Mouse (Mus musculus): ENCODE data around the gene Lpar2. TPM values are rescaled to one million over a fixed set of nuclear protein-coding genes. Genes with fewer than 3 reads are reported as not detected.

Lpar2 gene
- polyA plus RNA-seq, 1 experiment from 2014 or later, result 0.70 TPM

DNA sequence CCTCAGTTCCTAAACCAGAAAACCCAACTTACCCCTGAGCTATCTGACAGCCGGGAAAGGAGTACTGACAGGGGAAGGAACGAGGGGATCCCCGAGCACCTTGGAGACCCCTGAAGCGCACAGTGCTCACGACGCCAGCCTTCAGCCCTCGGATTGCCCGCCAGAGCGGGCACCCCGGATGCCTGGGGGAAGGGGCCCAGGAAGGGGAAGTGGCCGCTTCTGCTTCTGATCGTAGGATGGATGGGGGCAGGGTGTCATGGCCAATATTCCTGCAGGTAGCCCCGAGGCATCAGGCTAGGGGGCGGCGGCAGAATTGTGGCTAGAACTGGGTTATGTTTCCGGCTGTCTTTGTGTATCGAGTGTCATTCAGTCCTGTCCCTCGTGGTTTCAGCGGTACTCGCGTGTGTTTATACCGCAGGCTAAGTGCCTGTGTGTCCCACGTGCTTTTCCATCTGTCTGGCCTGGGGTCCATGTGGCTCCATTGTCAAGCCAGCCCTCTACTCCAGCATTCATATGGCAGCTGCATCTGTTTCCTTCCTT lies 13.3 kb upstream of the Lpar2 start:
- Histone ChIP-seq H3K9me3 (replicated peaks) (no peaks in the 10 kb centered on the region), H3K36me3 (peaks cover 57% of the 10 kb centered on the region), H3K9ac (peak overlapping the region; percentile 62), H3K4me3 (peak overlapping the region; percentile 44), H3K27me3 (no peaks in the 10 kb centered on the region), H3K4me1 (peaks cover 13% of the 10 kb centered on the region), H3K4me2 (replicated peaks) (peak overlapping the region; percentile 67), H3K27ac (peak overlapping the region; percentile 45)
- ATAC-seq (ENCODE audit: low FRiP score), result peak; percentile 74
- WGBS, result 1% methylated on average over 23 of the region's 23 CpGs

DNA sequence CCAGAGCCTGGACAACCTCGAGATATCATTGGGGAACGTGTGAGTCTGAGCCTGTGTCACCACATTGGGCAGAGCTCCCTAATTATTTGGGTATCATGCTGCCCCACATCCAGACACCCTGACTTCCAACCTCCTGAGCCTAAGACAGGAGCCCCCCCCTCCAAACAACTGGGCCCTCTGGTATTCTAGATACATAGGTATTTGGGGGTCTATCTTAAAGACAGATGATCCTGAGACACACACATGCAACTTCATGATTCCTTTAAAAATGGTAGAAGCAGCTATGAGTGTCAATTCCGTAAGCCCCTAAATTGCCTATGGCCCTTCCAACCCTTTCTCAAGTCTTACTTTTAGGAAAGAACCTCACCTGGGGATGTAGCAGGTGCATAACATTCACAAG lies 12.4 kb upstream of the Lpar2 start:
- Histone ChIP-seq H3K36me3 (peaks cover 58% of the 10 kb centered on the region), H3K4me3 (peak overlapping the region; percentile 44; the same call in 1 of the 2 replicates), H3K9ac (peak overlapping the region; percentile 35; the same call in 1 of the 2 replicates), H3K9me3 (replicated peaks) (no peaks in the 10 kb centered on the region; the same call in 1 of the 2 replicates), H3K4me1 (peaks cover 13% of the 10 kb centered on the region), H3K27me3 (no peaks in the 10 kb centered on the region), H3K27ac (no peak overlapping the region), H3K4me2 (replicated peaks) (peak overlapping the region; percentile 67)
- no peak for ATAC-seq (ENCODE audit: low FRiP score)
- WGBS, result 68% methylated on average over 3 of the region's 3 CpGs

DNA sequence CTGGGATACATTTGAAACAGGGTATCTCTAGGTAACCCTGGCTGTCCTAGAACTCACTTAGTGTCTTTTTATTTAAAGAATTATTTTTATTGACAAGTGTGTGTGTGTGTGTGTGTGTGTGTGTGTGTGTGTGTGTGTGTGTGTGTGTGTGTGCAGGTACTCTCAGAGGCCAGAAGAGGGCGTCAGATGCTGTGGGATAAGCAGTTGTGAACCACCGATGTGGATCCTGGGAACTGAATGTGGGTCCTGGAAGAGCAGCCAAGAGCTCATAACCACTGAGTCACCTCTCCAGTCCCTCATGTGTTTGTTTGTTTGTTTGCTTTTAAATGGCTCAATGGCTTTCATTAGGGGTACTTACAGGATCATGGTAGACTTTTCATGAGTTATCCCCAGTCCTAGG lies 7.3 kb upstream of the Lpar2 start:
- 100% methylated on average over 2 of the region's 2 CpGs for WGBS
- no peaks in the 10 kb centered on the region for H3K27me3 ChIP-seq

DNA sequence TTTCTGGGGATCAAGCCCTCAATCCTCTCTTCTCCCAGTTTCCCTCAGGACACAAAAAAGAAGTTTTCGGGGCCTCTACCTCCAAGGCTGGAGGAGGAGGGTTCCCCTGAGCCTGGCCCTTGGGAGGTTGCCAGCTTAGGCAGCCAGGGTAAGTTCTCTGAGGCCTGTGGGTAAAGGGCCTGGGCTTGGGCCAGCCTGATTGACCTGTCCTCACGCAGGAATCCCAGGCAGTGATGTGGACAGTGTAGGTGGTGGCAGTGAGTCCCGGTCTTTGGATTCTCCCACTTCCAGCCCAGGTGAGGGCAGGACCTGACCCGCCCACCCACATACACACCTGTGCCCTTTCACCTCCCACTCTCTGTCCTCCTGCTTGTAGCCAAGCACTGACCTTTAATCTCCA lies 6.8 kb upstream of the Lpar2 start:
- ATAC-seq (ENCODE audit: low FRiP score), result no peak
- H3K4me1 ChIP-seq, result no peaks in the 10 kb centered on the region
- peaks cover 65% of the 10 kb centered on the region for H3K36me3 ChIP-seq
- no peak overlapping the region for H3K9ac ChIP-seq
- no peaks in the 10 kb centered on the region; the same call in 1 of the 2 replicates for H3K9me3 ChIP-seq (replicated peaks)
- no peak overlapping the region for H3K4me2 ChIP-seq (replicated peaks)
- no peak overlapping the region for H3K4me3 ChIP-seq
- no peaks in the 10 kb centered on the region for H3K27me3 ChIP-seq
- WGBS, result 97% methylated on average over 4 of the region's 4 CpGs
- no peak overlapping the region for H3K27ac ChIP-seq

More for the DNA sequence above, 7.3 kb upstream of the Lpar2 start:
- Histone ChIP-seq H3K9me3 (replicated peaks) (no peaks in the 10 kb centered on the region; the same call in 1 of the 2 replicates), H3K9ac (no peak overlapping the region), H3K36me3 (peaks cover 65% of the 10 kb centered on the region), H3K4me2 (replicated peaks) (no peak overlapping the region), H3K4me1 (no peaks in the 10 kb centered on the region), H3K27ac (no peak overlapping the region), H3K4me3 (no peak overlapping the region)
- no peak for ATAC-seq (ENCODE audit: low FRiP score)

DNA sequence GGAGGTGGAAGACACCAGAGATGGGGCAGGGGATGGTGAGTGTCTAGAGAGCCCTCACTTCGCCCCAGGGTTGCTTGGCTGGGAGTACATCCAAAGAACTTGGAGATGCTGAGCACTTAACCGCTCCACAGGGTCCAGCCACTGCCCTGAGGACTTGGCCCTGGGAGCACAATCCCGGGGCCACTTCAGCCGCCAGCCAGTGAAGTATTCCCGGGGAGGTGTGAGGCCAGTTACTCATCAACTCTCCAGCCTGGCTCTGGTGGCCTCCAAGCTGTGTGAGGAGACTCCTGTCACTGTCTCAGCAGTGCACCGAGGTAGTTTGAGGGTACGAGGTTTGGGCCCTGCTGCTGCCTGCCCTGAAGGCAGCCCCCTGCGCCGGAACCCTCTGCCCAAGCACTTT lies 1.8 kb upstream of the Lpar2 start:
- no peak overlapping the region for H3K4me3 ChIP-seq
- H3K9ac ChIP-seq, result no peak overlapping the region
- no peaks in the 10 kb centered on the region for H3K9me3 ChIP-seq (replicated peaks)
- ATAC-seq (ENCODE audit: low FRiP score), result no peak
- WGBS, result 83% methylated on average over 9 of the region's 9 CpGs
- peaks cover 32% of the 10 kb centered on the region for H3K4me1 ChIP-seq
- H3K36me3 ChIP-seq, result peaks cover 44% of the 10 kb centered on the region
- no peak overlapping the region for H3K4me2 ChIP-seq (replicated peaks)
- no peaks in the 10 kb centered on the region for H3K27me3 ChIP-seq
- H3K27ac ChIP-seq, result no peak overlapping the region

DNA sequence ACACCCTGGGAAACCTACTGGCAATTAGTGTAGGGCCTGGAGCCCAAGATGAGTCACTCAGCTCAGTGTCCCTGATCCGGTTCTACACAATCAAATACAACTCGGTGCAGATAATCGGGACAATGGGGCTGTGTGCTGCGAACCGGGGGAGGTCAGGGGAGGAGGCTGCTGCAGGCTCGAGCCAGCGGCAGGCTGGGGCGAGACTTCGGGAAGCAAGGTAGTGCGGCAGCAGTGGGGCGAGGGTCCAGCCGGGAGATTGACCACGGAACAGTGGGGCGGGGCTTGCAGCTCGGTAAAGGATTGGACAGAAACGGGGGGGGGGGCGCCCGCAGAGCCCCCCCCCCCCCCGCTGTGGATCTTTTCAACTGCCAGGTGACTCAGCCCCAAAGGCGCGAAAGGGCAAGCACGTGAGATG lies 251 bp upstream of the Lpar2 start:
- H3K4me2 ChIP-seq (replicated peaks), result peak overlapping the region; percentile 79
- peaks cover 32% of the 10 kb centered on the region for H3K4me1 ChIP-seq
- H3K27ac ChIP-seq, result peak overlapping the region; percentile 58
- H3K27me3 ChIP-seq, result no peaks in the 10 kb centered on the region
- peak overlapping the region; percentile 45 for H3K4me3 ChIP-seq
- peak overlapping the region; percentile 58 for H3K9ac ChIP-seq
- H3K36me3 ChIP-seq, result peaks cover 43% of the 10 kb centered on the region
- WGBS, result under 1% methylated on average over 11 of the region's 22 CpGs
- H3K9me3 ChIP-seq (replicated peaks), result no peaks in the 10 kb centered on the region
- ATAC-seq (ENCODE audit: low FRiP score), result peak; percentile 71

DNA sequence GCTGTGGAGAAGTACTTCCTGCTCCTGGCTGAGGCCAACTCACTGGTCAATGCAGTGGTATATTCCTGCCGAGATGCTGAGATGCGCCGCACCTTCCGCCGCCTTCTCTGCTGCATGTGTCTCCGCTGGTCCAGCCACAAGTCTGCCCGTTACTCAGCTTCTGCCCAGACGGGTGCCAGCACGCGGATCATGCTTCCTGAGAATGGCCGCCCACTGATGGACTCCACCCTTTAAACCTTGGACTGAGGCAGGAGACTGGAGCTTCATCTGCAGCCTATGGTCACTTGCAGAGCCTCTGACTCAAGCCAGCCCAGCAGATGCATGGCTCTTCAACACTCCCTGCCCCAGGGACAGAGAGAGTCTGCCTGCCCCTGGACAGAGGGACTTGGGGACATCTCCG lies 4.1 kb downstream of the Lpar2 start:
- Histone ChIP-seq H3K27me3 (no peaks in the 10 kb centered on the region), H3K4me3 (no peak overlapping the region), H3K4me1 (peaks cover 32% of the 10 kb centered on the region), H3K36me3 (peaks cover 39% of the 10 kb centered on the region), H3K4me2 (replicated peaks) (no peak overlapping the region), H3K9me3 (replicated peaks) (no peaks in the 10 kb centered on the region), H3K9ac (no peak overlapping the region), H3K27ac (no peak overlapping the region)
- 94% methylated on average over 12 of the region's 12 CpGs for WGBS
- no peak for ATAC-seq (ENCODE audit: low FRiP score)

DNA sequence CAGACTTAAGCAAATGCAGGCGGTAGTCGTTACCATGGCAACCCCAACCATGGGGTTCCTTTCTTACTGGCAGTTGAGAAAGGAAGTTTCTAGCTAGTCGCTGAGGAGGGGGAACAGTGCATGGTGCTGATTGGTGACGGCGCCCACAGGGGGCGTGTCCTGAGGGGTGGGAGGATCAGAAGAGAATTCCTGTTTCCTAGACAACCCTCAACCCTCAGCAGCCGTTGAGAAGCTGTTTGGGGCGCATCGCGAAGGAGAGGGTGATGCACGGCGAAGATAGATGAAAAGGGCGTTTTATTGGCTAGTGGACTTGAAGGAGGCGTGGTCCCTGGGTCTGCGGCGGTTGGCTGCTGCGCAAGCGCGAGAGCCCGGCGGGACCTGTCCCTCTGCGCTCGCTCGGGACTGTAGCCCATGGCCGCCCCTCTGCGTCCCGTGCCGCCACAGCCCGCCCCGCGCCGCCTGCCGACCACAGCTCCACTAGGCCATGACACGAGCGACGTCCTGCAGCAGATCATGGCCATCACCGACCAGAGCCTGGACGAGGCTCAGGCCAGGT lies 10.1 kb downstream of the Lpar2 start, which contains the start of gene Pbx4:
Pbx4 (plus strand) TSS at position 194 of the 556 bp plus-strand sequence.
- H3K9me3 ChIP-seq (replicated peaks), result no peaks in the 10 kb centered on the region
- H3K27me3 ChIP-seq, result no peaks in the 10 kb centered on the region
- H3K4me2 ChIP-seq (replicated peaks), result peak within 1 kb of the TSS; percentile 84
- peak within 1 kb of the TSS; percentile 67 for H3K4me3 ChIP-seq
- ATAC-seq (ENCODE audit: low FRiP score), result peak; percentile 99
- H3K9ac ChIP-seq, result peak within 1 kb of the TSS; percentile 84
- peaks cover 21% of the 10 kb centered on the region for H3K4me1 ChIP-seq
- peak within 1 kb of the TSS; percentile 91 for H3K27ac ChIP-seq
- H3K36me3 ChIP-seq, result peaks cover 13% of the 10 kb centered on the region; the same call in 1 of the 2 replicates
- under 1% methylated on average over 38 of the region's 38 CpGs for WGBS

DNA sequence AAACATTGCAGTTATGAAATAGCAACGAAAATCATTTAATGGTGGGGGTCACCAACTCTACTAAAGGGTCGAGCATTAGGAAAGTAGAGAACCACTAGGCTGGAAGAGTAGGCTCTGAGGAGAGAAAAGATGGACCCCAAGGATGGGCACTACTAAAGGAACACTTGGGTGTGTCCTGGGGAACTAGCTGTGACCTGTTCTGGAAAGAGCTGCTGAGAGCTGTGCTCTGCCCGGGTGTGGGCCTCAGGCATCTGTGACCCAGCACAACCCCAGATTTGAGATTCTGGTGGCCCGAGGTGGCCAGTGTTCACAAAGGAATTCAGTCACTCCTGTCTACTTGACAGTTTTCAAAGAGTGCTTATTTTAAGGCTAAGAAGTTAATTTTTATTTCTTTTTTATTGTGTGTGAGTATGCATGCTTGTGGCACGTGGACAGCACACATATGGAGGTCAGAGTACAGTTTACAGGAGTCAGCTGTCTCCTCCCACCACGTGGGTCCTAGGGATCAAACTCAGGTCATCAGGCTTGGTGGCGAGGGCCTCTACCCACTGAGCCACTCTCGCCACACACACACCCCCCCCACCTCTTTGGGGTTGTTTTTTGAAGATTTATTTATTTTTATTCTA lies 14.9 kb downstream of the Lpar2 start:
- WGBS, result 79% methylated on average over 8 of the region's 8 CpGs
- H3K9me3 ChIP-seq (replicated peaks), result no peaks in the 10 kb centered on the region
- H3K36me3 ChIP-seq, result peaks cover 13% of the 10 kb centered on the region; the same call in 1 of the 2 replicates
- no peak overlapping the region for H3K27ac ChIP-seq
- H3K4me2 ChIP-seq (replicated peaks), result no peak overlapping the region
- ATAC-seq (ENCODE audit: low FRiP score), result no peak
- H3K9ac ChIP-seq, result no peak overlapping the region
- peaks cover 16% of the 10 kb centered on the region for H3K4me1 ChIP-seq
- no peak overlapping the region for H3K4me3 ChIP-seq
- H3K27me3 ChIP-seq, result no peaks in the 10 kb centered on the region

DNA sequence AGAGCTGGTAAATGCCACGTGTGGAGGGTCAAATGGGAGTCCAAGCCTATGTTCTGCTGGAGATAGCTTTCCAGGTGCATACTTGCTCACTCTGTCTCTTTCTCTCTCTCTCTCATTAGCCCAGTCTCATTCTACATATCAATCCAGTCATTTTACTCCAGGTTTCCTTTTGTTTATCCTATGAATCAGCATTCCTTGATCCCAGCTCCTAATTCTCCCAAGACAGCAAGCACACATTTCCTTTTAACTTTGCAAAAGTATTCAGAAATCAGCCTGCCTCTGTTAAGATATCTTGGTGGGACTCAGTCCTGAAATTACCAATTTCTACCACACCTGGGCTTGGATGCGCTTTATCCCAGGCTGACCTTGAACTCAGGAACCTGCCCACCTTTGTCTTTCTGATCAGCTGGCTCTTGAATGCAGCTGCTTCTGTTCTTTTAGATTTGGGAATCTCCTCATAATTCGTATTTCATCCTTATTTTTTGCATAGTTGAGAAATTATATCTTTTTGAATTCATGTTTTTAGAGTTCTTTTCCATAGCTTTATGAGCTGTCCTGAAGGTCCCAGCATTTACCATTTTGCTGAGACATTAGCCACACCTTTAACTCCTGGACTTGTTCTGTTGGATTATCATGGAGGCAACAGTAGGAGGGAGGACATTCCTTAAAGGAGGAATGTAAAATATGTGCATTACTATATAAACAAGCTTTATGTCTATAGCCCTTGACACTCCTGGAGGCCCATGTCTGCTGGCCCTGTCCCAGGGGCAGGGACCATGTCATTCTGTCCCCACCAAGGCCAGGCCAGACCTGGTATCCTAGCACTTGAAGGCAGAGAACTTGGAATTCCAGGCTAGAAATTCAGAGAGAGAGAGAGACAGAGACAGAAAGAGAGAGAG lies 25.2 kb downstream of the Lpar2 start:
- 74% methylated on average over 3 of the region's 3 CpGs for WGBS
- no peaks in the 10 kb centered on the region for H3K9me3 ChIP-seq (replicated peaks)

DNA sequence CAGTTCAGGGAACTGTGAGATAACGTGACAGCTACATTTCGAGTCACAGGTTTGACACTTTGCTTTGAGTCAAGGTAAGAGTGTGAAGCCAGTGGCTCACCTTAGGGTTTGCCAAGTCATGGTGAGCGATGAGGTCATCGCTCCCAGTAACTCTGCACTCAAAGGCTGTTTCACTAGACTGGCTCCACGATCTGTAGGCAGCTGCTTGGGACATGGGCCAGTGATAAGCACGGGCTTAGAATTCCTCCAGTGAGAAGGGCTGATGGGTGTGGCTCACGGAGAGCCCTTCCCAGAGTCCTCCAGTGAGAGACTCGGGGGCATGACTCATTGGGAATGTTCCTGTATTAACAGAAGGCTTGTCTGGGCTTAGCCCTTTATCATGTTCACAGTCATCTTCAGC lies 26.7 kb downstream of the Lpar2 start:
- peaks cover 15% of the 10 kb centered on the region for H3K36me3 ChIP-seq
- no peak overlapping the region for H3K9ac ChIP-seq
- no peak for ATAC-seq (ENCODE audit: low FRiP score)
- no peak overlapping the region for H3K27ac ChIP-seq
- H3K4me2 ChIP-seq (replicated peaks), result no peak overlapping the region
- no peaks in the 10 kb centered on the region for H3K27me3 ChIP-seq
- no peaks in the 10 kb centered on the region for H3K4me1 ChIP-seq
- WGBS, result 89% methylated on average over 8 of the region's 8 CpGs
- H3K9me3 ChIP-seq (replicated peaks), result no peaks in the 10 kb centered on the region
- H3K4me3 ChIP-seq, result no peak overlapping the region

More for the DNA sequence above, 25.2 kb downstream of the Lpar2 start:
- Histone ChIP-seq H3K27ac (no peak overlapping the region), H3K36me3 (peaks cover 15% of the 10 kb centered on the region), H3K4me1 (no peaks in the 10 kb centered on the region), H3K27me3 (no peaks in the 10 kb centered on the region), H3K4me2 (replicated peaks) (no peak overlapping the region), H3K9ac (no peak overlapping the region), H3K4me3 (no peak overlapping the region)
- ATAC-seq (ENCODE audit: low FRiP score), result no peak

DNA sequence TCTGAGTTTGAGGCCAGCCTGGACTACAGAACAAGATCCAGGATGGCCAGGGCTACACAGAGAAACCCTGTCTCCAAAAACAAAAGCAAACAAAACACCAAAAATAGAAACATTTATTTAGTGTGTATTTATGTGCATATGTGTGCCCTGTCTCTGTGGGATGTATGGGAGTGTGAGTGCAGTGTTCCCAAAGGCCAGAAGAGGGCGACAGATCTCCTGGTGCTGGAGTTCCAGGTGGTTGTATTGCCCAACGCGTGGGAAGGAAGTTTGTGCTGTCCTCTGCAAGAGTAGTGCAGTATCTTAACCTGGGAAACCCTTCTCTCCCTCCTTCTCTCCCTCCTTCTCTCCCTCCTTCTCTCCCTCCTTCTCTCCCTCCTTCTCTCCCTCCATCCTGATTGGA lies 27.7 kb downstream of the Lpar2 start:
- Histone ChIP-seq H3K27ac (no peak overlapping the region), H3K27me3 (no peaks in the 10 kb centered on the region), H3K9me3 (replicated peaks) (no peaks in the 10 kb centered on the region), H3K9ac (no peak overlapping the region), H3K4me2 (replicated peaks) (no peak overlapping the region), H3K36me3 (peaks cover 15% of the 10 kb centered on the region), H3K4me3 (no peak overlapping the region), H3K4me1 (no peaks in the 10 kb centered on the region)
- no peak for ATAC-seq (ENCODE audit: low FRiP score)
- 43% methylated on average over 3 of the region's 3 CpGs for WGBS

Data from hindbrain, embryonic 12.5 days (tissue).